In the genomic region with DNA sequence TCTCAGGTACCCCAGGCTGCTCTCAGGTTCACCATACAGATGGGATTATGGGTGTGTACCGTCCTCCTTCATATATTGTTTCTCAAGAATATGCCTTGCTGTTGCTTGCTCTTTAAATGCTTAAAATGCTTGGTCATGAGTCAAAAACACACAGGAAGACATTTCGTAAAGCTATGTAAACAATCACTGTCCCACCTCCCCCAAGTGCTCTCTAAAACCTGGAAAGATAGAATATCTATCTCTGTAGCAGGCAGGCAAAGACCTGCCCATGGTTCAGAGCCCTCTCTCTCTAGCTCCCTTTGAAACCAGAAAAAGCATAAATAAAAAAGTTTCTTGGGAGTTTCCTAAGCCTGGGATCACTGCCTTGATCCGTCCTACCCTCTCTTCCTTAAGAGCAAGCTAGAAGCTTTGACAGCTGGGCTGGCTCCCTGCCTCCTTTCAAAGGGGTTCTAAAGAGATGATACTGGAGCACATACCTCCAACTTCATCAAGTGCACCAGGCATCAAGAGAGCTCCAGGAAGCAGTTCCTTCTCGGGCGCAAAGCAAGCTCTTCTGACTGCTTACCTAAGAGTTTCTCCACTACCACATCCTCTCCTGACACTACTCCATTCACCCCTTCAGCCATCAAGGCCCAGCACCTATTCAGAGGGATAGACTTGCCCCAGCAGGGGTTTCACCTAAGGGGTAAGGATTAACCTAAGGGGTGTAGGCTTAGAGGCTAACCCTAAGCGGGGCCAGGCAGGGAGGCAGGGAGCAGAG, we compare ENCODE assay signal across 17 mouse cellular contexts. TPM values are rescaled to one million over a fixed set of nuclear protein-coding genes. Genes with fewer than 3 reads are reported as not detected.
A peak's percentile ranks its signal among the peaks of the same experiment; 100 is the strongest.
DNase-seq lines count a peak whose midpoint lies in the region; ATAC-seq and TF ChIP-seq lines count a peak whose summit lies in the region.
"Had no signal": no experiment of that assay in that cellular context is flagged by ENCODE, and none has a peak within 500 bp of the region (broad histone marks: within the 10 kb centered on the region; RNA-seq: fewer than 3 reads in every experiment).

No protein-coding gene starts in this region.

- 61% methylated on average over 6 of the region's 6 CpGs for WGBS in heart, embryonic 15.5 days
- WGBS in stomach, embryonic 15.5 days, result 51% methylated on average over 6 of the region's 6 CpGs

- no peak overlapping the region for H3K4me3 ChIP-seq in heart, embryonic 15.5 days
- no peak overlapping the region for H3K4me3 ChIP-seq in cortical plate, adult 2 months (ENCODE audit: insufficient read depth, low read length)
- no peak overlapping the region for H3K4me3 ChIP-seq in stomach, embryonic 15.5 days (replicated peaks)
- H3K4me3 ChIP-seq: hindbrain, embryonic 15.5 days had no signal

- no peak for TF ChIP-seq CTCF in cortical plate, adult 2 months (IDR thresholded peaks at IDR 0.05; ENCODE audit: extremely low read depth, insufficient read depth, low read length)

- no peak for TF ChIP-seq POLR2A in cortical plate, adult 2 months (IDR thresholded peaks at IDR 0.05; ENCODE audit: extremely low read depth, insufficient read depth, low read length)

- H3K27ac ChIP-seq in heart, embryonic 15.5 days, result peak overlapping the region; percentile 72
- peak overlapping the region; percentile 60 for H3K27ac ChIP-seq in cortical plate, adult 2 months (ENCODE audit: insufficient read depth, low read length)
- H3K27ac ChIP-seq in stomach, embryonic 15.5 days, result peak overlapping the region; percentile 50
- H3K27ac ChIP-seq: hindbrain, embryonic 15.5 days had no signal

- no peaks in the 10 kb centered on the region for H3K27me3 ChIP-seq in heart, embryonic 15.5 days
- H3K27me3 ChIP-seq in stomach, embryonic 15.5 days (replicated peaks), result no peaks in the 10 kb centered on the region
- H3K27me3 ChIP-seq: hindbrain, embryonic 15.5 days had no signal

- no peak overlapping the region for H3K9ac ChIP-seq in heart, embryonic 15.5 days
- H3K9ac ChIP-seq in stomach, embryonic 15.5 days, result no peak overlapping the region
- H3K9ac ChIP-seq: hindbrain, embryonic 15.5 days had no signal

- no peaks in the 10 kb centered on the region for H3K9me3 ChIP-seq in heart, embryonic 15.5 days (replicated peaks)
- no peaks in the 10 kb centered on the region for H3K9me3 ChIP-seq in stomach, embryonic 15.5 days
- H3K9me3 ChIP-seq: hindbrain, embryonic 15.5 days had no signal

- H3K4me2 ChIP-seq in heart, embryonic 15.5 days, result 0 out of 2 replicates have a peak overlapping the region, but pooled peaks have one; percentile 43
- H3K4me2 ChIP-seq in stomach, embryonic 15.5 days, result no peak overlapping the region
- H3K4me2 ChIP-seq: hindbrain, embryonic 15.5 days had no signal

- no peak for DNase-seq in heart, postnatal 4 days
- peak; percentile 55 for DNase-seq in CD4-positive, CD25-positive, alpha-beta regulatory T cell, adult 2 months (ENCODE audit: low read depth, low spot score)
- DNase-seq in layer of hippocampus, adult 8-10 months (ENCODE audit: low spot score in 2 of 2), result no peak
- DNase-seq in gastrocnemius, adult 8-10 months (ENCODE audit: low spot score in 2 of 2), result no peak
- DNase-seq in lung, postnatal 14 days, result no peak
- DNase-seq: adrenal gland, postnatal 36 days; embryo, embryonic 11 days; kidney, postnatal 14 days; right cerebral cortex, adult 18-20 months had no signal

- ATAC-seq in heart, embryonic 15.5 days (replicated peaks; ENCODE audit: insufficient number of reproducible peaks, insufficient read depth, low FRiP score, low read depth), result no peak
- ATAC-seq in stomach, embryonic 15.5 days (ENCODE audit: insufficient read depth, low FRiP score, low read depth), result no peak

- no peaks in the 10 kb centered on the region for H3K36me3 ChIP-seq in heart, embryonic 15.5 days
- no peaks in the 10 kb centered on the region for H3K36me3 ChIP-seq in stomach, embryonic 15.5 days
- H3K36me3 ChIP-seq: hindbrain, embryonic 15.5 days had no signal

- H3K4me1 ChIP-seq in heart, embryonic 15.5 days (replicated peaks), result peaks cover 51% of the 10 kb centered on the region
- H3K4me1 ChIP-seq in cortical plate, adult 2 months (ENCODE audit: control insufficient read depth, insufficient read depth, low read length), result peaks cover 14% of the 10 kb centered on the region
- peaks cover 15% of the 10 kb centered on the region; the same call in 1 of the 2 replicates for H3K4me1 ChIP-seq in stomach, embryonic 15.5 days

RNA-seq across cellular contexts. Expression of a gene that starts 1.5 kb away (rescaled TPM):
- polyA plus RNA-seq in heart, embryonic 15.5 days (2015; fragmentation: Nextera tagmentation; extraction: Ambion mirVana), result 0.06 and 0.08 TPM in 2 replicates
- not detected for total RNA-seq in heart, postnatal 4 days (2021)
- 0.08 and 0.13 TPM in 2 replicates for polyA plus RNA-seq in cortical plate, adult 2 months (2012; rRNA removed)
- 0.04 and 0.05 TPM in 2 replicates for polyA plus RNA-seq in stomach, embryonic 15.5 days (2015; fragmentation: Nextera tagmentation; extraction: Ambion mirVana)
- under 1 TPM in 3 of 4 experiments, not detected in 1; 0.08 to 0.52 (median 0.25) TPM for total RNA-seq in layer of hippocampus, adult 8-10 months (2022)
- not detected for total RNA-seq in gastrocnemius, adult 8-10 months (2022)
- total RNA-seq: granulocyte monocyte progenitor cell, adult 5-6 weeks had no signal

RNA-seq across cellular contexts. Expression of a gene that starts 31.0 kb away (rescaled TPM):
- polyA plus RNA-seq in heart, embryonic 15.5 days (2015; fragmentation: Nextera tagmentation; extraction: Ambion mirVana), result 0.04 and 0.18 TPM in 2 replicates
- total RNA-seq in heart, postnatal 4 days (2021), result not detected
- polyA plus RNA-seq in cortical plate, adult 2 months (2012; rRNA removed), result 6.6 and 7.8 TPM in 2 replicates
- 0.39 and 0.58 TPM in 2 replicates for polyA plus RNA-seq in stomach, embryonic 15.5 days (2015; fragmentation: Nextera tagmentation; extraction: Ambion mirVana)
- 1 to 10 TPM; 4.3 to 5.3 (median 4.5) TPM for total RNA-seq in layer of hippocampus, adult 8-10 months (2022)
- total RNA-seq in gastrocnemius, adult 8-10 months (2022), result under 1 TPM in 2 of 4 experiments, not detected in 2; 0.22 to 0.67 TPM
- total RNA-seq: adrenal gland, postnatal 36 days; granulocyte monocyte progenitor cell, adult 5-6 weeks had no signal

RNA-seq across cellular contexts. Expression of a gene that starts 57.3 kb away (rescaled TPM):
- polyA plus RNA-seq in heart, embryonic 15.5 days (2015; fragmentation: Nextera tagmentation; extraction: Ambion mirVana), result not detected in 2 replicates
- total RNA-seq in heart, postnatal 4 days (2021), result not detected
- 1.5 and 2.0 TPM in 2 replicates for polyA plus RNA-seq in cortical plate, adult 2 months (2012; rRNA removed)
- polyA plus RNA-seq in stomach, embryonic 15.5 days (2015; fragmentation: Nextera tagmentation; extraction: Ambion mirVana), result not detected in 2 replicates
- 1 to 10 TPM; 1.1 to 1.7 (median 1.3) TPM for total RNA-seq in layer of hippocampus, adult 8-10 months (2022)
- not detected for total RNA-seq in gastrocnemius, adult 8-10 months (2022)
- total RNA-seq: adrenal gland, postnatal 36 days; granulocyte monocyte progenitor cell, adult 5-6 weeks; midbrain, postnatal 0 days had no signal
- polyA plus RNA-seq: limb, embryonic 14.5 days; urinary bladder, adult 2 months had no signal
